Mouse (Mus musculus): ENCODE measurements around the gene Kifc1. TPM values are rescaled to one million over a fixed set of nuclear protein-coding genes. Genes with fewer than 3 reads are reported as not detected.

Gene Kifc1
- polyA plus RNA-seq, 1 experiment from 2014 or later = 54.0 TPM

DNA sequence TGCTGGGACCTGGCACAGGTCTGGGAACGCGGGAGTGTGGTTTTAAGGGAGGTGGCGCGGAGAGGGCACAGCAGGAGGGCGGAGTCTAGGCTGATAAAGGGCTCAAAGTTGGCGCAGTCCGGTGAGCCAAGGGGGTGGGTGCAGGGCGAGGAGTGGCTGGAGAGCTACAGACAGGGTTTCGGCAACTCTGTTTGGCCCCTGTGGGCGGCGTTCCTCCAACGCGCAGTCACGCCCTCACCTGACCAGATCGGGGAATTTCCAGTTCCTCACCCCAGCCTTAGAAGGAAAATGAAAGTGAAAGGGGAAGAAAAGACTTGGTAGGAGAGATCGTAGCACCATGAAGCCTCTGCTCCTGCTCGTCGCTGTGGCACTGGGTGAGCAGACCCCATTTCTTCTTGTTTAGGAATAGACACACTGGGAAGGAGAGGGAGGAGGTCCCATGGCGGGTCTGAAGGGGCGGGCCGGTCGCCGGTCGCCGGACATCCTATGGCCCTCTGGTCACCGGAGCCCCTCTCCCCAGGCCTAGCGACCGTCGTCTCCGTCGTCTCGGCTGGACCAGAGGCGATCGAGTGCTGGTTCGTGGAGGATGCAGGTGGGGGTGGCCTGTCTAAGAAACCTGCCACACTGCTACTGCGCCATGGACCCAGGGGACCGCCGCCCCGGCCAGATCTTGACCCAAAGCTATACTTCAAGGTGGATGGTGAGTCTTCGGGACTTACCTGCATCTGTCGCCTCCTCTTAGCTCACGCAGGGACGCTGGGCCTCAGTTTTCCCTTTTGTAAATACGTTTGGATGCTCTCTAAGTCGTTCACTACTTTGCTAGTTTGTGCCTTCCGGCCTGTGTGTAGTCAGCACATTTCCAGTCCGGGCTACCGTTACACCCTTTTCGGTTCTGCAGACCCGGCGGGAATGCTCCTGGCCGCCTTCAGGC is 29.2 kb upstream of the Kifc1 start:
- ChIA-PET CTCF (no interaction called here), POLR2A (no interaction called here)
- DNase-seq (ENCODE audit: low read depth, low spot score) (no peak), ATAC-seq (peak; percentile 44)
- H3K27me3 ChIP-seq = no peaks in the 10 kb centered on the region
- no peak for TF ChIP-seq CTCF (IDR thresholded peaks at IDR 0.05)
- in situ Hi-C loops (cut with MboI; ENCODE audit: low pct_unique_long_range_greater_than_20kb) = no loop called here

DNA sequence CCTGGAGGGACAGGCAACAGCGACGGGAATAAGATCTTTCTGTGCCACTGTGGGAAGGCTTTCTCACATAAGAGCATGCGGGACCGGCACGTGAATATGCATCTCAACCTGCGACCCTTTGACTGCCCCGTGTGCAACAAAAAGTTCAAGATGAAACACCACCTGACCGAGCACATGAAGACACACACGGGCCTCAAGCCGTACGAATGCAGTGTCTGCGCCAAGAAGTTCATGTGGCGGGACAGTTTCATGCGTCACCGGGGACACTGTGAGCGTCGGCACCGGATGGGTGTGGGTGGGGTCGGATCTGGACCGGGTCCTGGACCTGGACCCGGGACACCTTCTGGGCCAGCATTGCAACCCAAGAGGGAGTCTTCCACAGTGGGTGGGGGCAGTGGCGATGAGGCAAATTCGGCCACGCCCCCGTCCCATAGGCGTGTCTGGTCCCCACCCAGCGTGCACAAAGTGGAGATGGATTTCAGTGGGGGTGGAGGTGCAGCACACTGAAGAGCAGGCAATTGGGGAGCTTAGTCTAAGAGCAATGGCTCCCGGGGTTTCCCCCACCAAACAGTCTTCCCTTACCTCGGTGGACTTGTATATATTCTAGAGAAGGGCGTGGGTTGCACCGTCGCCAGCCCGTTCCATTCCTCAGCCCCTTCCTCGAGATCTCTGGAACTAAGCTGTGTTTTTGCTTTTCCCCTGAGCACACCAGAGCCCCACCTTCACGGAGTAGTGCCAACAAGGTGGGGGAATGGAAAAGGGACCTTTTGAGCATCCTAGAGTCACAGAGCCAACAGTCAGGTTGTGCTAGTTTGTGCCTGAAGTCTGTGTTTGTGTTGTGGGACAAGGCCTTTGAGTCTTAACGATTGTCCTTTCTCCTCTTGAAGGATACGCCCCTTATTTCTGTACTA is 28.1 kb upstream of the Kifc1 start:
- ATAC-seq (no peak), DNase-seq (ENCODE audit: low read depth, low spot score) (no peak)
- in situ Hi-C loops (cut with MboI; ENCODE audit: low pct_unique_long_range_greater_than_20kb) = no loop called here
- ChIA-PET POLR2A (no interaction called here), CTCF (no interaction called here)
- H3K27me3 ChIP-seq = no peaks in the 10 kb centered on the region
- no peak for TF ChIP-seq CTCF (IDR thresholded peaks at IDR 0.05)

DNA sequence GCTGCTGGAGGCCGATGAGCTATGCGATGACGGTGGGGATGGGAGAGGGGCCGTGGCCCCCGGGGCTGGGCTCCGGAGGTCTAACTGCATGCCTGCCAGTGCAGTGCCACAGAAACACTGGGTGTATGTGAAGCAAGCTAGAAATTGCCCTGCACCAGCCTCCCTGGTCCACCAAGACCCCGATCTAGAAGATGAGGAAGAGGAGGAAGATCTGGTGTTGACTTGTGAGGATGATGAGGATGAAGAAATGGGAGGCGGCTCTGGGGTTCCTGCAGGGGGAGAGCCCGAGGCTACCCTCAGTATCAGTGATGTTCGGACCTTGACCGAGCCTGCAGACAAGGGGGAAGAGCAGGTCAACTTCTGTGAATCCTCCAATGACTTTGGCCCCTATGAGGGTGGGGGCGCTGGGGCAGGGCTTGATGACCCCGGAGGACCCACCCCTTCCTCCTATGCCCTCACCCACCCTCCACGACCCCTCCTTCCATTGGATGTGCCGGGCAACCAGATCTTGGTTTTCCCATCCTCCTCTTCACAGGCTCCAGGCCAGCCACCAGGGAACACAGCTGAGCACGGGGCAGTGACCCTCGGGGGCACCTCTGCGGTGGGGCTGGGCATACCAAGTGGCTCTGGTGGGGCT is 27.3 kb upstream of the Kifc1 start:
- POLR2A ChIA-PET = no interaction called here
- CTCF ChIA-PET = no interaction called here
- in situ Hi-C loops (cut with MboI; ENCODE audit: low pct_unique_long_range_greater_than_20kb) = no loop called here
- no peak for ATAC-seq
- DNase-seq (ENCODE audit: low read depth, low spot score) = no peak
- H3K27me3 ChIP-seq = no peaks in the 10 kb centered on the region
- TF ChIP-seq CTCF (IDR thresholded peaks at IDR 0.05) = no peak

DNA sequence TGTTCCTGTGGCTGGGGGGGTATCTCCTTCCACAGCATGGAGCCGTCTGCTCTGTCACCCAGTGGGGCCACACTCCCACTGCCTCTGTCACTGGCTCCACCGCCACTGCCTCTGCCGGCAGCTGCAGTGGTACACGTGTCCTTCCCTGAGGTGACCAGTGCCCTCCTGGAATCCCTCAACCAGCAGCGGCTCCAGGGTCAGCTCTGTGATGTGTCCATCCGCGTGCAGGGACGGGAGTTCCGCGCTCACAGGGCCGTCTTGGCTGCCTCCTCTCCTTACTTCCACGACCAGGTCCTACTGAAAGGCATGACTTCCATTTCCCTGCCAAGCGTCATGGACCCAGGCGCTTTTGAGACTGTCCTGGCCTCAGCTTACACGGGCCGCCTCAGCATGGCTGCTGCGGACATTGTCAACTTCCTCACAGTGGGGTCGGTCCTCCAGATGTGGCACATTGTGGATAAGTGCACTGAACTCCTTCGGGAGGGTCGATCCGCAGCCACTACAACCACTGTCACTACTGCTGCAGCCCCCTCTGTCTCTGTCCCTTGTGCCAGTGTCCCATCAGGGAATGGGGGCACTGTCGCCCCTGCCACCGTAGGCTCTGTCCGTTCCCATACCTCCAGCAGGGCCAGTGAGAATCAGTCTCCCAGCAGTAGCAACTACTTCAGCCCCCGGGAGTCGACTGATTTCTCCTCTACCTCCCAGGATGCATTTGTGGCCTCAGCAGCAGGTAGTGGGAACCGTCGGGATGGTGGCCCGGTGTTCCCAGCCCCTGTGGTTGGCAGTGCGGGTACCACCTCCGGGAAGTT is 26.6 kb upstream of the Kifc1 start:
- CTCF ChIA-PET = no interaction called here
- no peak for ATAC-seq
- no peak for DNase-seq (ENCODE audit: low read depth, low spot score)
- in situ Hi-C loops (cut with MboI; ENCODE audit: low pct_unique_long_range_greater_than_20kb) = no loop called here
- H3K27me3 ChIP-seq = no peaks in the 10 kb centered on the region
- POLR2A ChIA-PET = no interaction called here
- no peak for TF ChIP-seq CTCF (IDR thresholded peaks at IDR 0.05)

DNA sequence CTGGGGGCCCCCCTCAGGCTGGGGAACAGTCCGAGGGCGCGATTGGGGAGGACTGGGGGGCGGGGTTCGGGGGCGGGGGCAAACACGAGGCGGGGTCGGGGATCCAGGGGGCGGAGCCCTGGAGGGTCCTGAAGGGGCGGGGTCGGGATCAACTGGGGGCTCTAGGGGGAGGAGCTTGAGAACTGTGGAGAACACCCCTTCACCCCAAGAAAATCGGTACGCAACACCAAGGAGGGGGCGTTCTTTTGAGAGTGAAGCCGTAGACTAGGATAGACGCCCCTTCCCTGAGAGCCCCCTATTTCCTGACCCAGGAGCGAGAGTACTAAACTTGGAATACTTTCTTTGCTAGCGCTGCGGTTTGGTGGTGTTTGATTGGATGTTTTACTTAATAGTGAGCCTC is 25.8 kb upstream of the Kifc1 start:
- in situ Hi-C loops (cut with MboI; ENCODE audit: low pct_unique_long_range_greater_than_20kb) = no loop called here
- TF ChIP-seq CTCF (IDR thresholded peaks at IDR 0.05) = no peak
- no peak for ATAC-seq
- ChIA-PET POLR2A (no interaction called here), CTCF (interaction anchor here (0.9 to 1.3 kb wide), 2 partner anchors 10 to 28 kb away, joined by 4 read pairs; no protein-coding TSS in a partner anchor)
- H3K27me3 ChIP-seq = no peaks in the 10 kb centered on the region
- DNase-seq (ENCODE audit: low read depth, low spot score) = no peak

DNA sequence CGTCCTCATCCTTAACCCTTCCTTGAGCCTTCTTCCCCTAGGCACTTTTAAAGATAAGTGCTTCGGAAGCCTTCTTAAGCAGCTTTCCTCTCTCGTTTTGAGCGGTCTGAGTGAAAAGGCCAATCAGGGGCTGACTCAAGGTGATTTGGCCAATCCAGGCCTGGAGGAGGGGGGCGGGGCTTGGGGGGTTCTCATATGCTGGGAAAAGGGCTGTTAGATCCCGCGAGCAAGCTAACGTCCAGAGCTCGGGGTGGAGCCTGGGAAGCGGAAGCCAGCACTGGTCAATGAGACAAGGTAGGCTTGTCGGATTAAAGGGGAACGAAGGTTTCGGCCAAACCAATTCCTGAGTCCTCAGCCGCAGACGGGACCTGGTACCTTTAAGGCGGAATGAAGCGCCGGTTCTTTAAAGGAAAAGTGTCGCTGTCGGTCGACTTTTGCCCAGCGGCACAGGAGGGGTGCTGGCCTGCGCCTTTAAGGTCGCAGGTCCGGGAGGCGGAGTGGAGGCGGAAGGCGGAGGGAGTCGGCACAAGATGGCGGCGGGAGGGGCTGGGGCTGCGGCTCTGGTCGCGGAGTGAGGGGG is 25.3 kb upstream of the Kifc1 start, which contains the start of the genes Tapbp and Zbtb22:
Tapbp (plus strand) TSS at position 229 of the 580 bp plus-strand sequence.
Zbtb22 (plus strand) TSS at position 234 of the 580 bp plus-strand sequence.
- no peak for TF ChIP-seq CTCF (IDR thresholded peaks at IDR 0.05)
- no peaks in the 10 kb centered on the region for H3K27me3 ChIP-seq
- POLR2A ChIA-PET = no interaction called here
- peak; percentile 92 for ATAC-seq
- CTCF ChIA-PET = interaction anchor here (0.9 to 1.3 kb wide), 2 partner anchors 11 to 27 kb away, joined by 4 read pairs; no protein-coding TSS in a partner anchor
- peak; percentile 98 for DNase-seq (ENCODE audit: low read depth, low spot score)
- in situ Hi-C loops (cut with MboI; ENCODE audit: low pct_unique_long_range_greater_than_20kb) = no loop called here

DNA sequence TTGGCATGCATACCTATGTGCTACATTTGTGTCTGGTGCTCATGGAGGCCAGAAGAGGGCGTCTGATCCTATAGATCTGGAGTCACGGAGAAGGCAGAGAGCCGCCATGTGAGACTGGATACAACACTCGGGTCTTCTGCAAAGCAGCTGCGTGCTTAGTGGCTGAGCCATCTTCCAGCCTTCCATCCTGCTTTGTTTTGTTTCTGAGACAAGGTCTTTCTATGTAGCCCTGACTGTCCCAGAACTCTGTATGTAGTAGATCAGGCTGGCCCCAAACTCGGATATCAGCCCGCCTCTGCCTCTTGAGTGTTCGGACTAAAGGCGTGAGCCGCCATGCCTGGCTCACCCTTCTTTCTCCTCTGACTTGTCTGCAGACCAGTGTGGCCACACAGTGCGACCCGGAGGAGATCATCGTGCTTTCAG is 24.5 kb upstream of the Kifc1 start:
- ChIA-PET POLR2A (interaction anchor here (0.7 kb wide), 1 partner anchor 122 kb away, joined by 3 read pairs; no protein-coding TSS in a partner anchor), CTCF (interaction anchor here (0.5 to 1.3 kb wide), 2 partner anchors 12 to 18 kb away, joined by 3 to 4 read pairs; no protein-coding TSS in a partner anchor)
- in situ Hi-C loops (cut with MboI; ENCODE audit: low pct_unique_long_range_greater_than_20kb) = no loop called here
- ATAC-seq (no peak), DNase-seq (ENCODE audit: low read depth, low spot score) (no peak)
- TF ChIP-seq CTCF (IDR thresholded peaks at IDR 0.05) = no peak
- no peaks in the 10 kb centered on the region for H3K27me3 ChIP-seq

DNA sequence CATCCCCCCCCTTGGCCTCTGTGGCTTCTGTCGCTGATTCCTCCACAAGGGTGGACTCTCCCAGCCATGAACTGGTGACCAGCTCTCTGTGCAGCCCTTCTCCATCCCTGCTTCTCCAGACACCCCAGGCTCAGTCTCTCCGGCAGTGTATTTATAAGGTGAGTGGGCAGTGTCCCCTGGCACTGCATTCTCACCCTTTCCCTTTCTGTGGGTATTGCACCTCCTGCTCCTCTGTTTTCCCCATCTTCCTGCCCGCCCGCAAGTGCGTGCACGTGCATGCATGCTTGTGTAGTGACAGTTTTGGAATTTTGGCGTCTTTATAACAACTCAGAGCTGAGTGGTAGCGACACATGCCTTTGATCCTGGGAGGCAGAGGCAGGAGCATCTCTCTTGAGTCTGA is 23.4 kb upstream of the Kifc1 start:
- in situ Hi-C loops (cut with MboI; ENCODE audit: low pct_unique_long_range_greater_than_20kb) = no loop called here
- no peak for TF ChIP-seq CTCF (IDR thresholded peaks at IDR 0.05)
- H3K27me3 ChIP-seq = no peaks in the 10 kb centered on the region
- ChIA-PET POLR2A (no interaction called here), CTCF (no interaction called here)
- DNase-seq (ENCODE audit: low read depth, low spot score) (no peak), ATAC-seq (no peak)

DNA sequence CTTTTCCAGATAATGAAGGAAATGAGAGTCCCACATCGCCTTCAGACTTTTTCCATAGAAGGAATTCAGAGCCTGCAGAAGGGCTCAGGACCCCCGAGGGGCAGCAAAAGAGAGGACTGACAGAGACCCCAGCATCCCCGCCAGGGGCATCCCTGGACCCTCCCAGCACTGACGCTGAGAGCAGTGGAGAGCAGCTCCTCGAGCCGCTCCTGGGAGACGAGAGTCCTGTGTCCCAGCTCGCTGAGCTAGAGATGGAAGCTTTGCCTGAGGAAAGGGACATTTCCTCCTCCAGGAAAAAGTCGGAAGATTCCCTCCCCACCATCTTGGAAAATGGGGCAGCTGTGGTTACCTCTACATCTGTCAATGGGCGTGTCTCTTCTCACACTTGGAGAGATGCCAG is 22.8 kb upstream of the Kifc1 start:
- POLR2A ChIA-PET = no interaction called here
- DNase-seq (ENCODE audit: low read depth, low spot score) = no peak
- CTCF ChIA-PET = no interaction called here
- in situ Hi-C loops (cut with MboI; ENCODE audit: low pct_unique_long_range_greater_than_20kb) = no loop called here
- no peak for ATAC-seq
- no peak for TF ChIP-seq CTCF (IDR thresholded peaks at IDR 0.05)
- no peaks in the 10 kb centered on the region for H3K27me3 ChIP-seq
